Mouse (Mus musculus): ENCODE data around the gene Mta2. TPM values are rescaled to one million over a fixed set of nuclear protein-coding genes. Genes with fewer than 3 reads are reported as not detected.

The Mta2 gene
- polyA plus RNA-seq, 1 experiment from 2014 or later: 79.0 TPM

- Histone ChIP-seq H3K36me3 (replicated peaks) (peaks cover 17% of the 10 kb centered on the region), H3K4me1 (replicated peaks) (peaks cover 51% of the 10 kb centered on the region), H3K9me3 (replicated peaks) (no peaks in the 10 kb centered on the region), H3K27me3 (peaks cover 39% of the 10 kb centered on the region), H3K27ac (replicated peaks) (no peak overlapping the region), H3K4me2 (no peak overlapping the region), H3K4me3 (replicated peaks) (no peak overlapping the region), H3K9ac (no peak overlapping the region)
- 28% methylated on average over 7 of the region's 7 CpGs for WGBS (ENCODE audit: insufficient replicate concordance)
- ATAC-seq (ENCODE audit: insufficient read depth): no peak
Measured at GRCm38 (mm10) chr19:8984255-8984868, 42.7 kb downstream of the Mta2 start.

DNA sequence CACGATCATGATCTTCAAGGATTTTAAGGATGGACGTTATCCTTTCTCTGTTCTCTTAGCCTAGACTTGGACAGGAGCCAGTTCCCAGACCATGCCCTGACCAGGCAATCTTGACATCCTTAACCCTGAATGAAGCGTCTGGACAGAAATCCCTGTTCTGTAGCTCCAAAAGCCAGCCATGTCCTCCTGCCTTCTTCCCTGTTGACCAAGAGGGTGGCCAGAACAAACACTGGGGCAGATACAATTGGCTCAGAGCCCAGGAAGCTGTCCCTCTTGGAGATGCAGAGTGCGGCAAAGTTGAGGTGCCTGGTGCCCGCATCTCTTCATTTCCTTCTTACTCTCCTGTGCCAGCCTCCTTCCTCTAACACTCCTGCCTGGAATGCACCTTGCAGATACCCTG is 44.2 kb downstream of the Mta2 start:
- Histone ChIP-seq H3K9me3 (replicated peaks) (no peaks in the 10 kb centered on the region), H3K27ac (replicated peaks) (no peak overlapping the region), H3K4me2 (no peak overlapping the region), H3K27me3 (peaks cover 54% of the 10 kb centered on the region), H3K9ac (no peak overlapping the region), H3K36me3 (replicated peaks) (peaks cover 3% of the 10 kb centered on the region; the same call in 1 of the 2 replicates), H3K4me3 (replicated peaks) (no peak overlapping the region), H3K4me1 (replicated peaks) (peaks cover 62% of the 10 kb centered on the region)
- 59% methylated on average over 5 of the region's 5 CpGs for WGBS (ENCODE audit: insufficient replicate concordance)
- no peak for ATAC-seq (ENCODE audit: insufficient read depth)

- Histone ChIP-seq H3K36me3 (replicated peaks) (no peaks in the 10 kb centered on the region), H3K4me2 (no peak overlapping the region), H3K9me3 (replicated peaks) (no peaks in the 10 kb centered on the region), H3K27me3 (peaks cover 68% of the 10 kb centered on the region), H3K4me1 (replicated peaks) (peaks cover 57% of the 10 kb centered on the region), H3K4me3 (replicated peaks) (no peak overlapping the region), H3K27ac (replicated peaks) (no peak overlapping the region), H3K9ac (no peak overlapping the region)
- no peak for ATAC-seq (ENCODE audit: insufficient read depth)
- 46% methylated on average over 2 of the region's 2 CpGs for WGBS (ENCODE audit: insufficient replicate concordance)
Measured at GRCm38 (mm10) chr19:8987816-8988215, 46.1 kb downstream of the Mta2 start.

DNA sequence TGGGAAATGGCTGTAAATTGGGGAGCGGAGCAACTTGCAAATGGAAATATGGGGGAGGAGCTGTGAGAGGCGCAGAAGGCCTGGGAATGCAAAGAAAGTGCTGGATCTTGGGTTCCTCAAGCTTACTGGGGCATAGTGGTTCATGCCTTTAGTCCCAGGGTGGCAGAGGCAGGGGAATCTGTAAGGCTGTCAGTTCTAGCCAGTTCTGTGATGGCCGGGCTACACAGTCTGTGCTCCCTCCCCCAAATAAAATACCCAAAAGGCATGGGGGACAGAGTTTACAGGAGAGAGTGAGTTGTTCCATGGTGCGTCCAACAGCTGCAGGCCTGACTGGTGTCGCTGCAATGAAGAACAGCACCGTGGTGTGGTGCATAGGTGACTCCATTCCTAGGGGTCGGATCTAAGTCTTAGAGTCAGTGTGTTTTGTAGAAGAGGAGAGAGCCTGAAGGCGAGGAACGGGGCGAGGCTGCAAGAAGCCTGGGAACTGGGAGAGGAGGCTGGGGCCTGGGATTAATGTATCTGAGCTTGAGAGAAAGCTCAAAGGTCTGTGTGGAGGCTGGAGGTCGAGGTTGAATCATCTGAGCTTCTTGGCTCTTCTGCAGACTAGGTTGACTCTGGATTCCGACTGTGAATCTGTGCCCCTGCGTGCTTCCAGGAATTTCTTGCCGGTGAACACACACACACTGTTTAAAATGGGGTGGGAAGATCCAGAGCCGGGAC is 46.8 kb downstream of the Mta2 start:
- no peak for ATAC-seq (ENCODE audit: insufficient read depth)
- peaks cover 68% of the 10 kb centered on the region for H3K27me3 ChIP-seq

DNA sequence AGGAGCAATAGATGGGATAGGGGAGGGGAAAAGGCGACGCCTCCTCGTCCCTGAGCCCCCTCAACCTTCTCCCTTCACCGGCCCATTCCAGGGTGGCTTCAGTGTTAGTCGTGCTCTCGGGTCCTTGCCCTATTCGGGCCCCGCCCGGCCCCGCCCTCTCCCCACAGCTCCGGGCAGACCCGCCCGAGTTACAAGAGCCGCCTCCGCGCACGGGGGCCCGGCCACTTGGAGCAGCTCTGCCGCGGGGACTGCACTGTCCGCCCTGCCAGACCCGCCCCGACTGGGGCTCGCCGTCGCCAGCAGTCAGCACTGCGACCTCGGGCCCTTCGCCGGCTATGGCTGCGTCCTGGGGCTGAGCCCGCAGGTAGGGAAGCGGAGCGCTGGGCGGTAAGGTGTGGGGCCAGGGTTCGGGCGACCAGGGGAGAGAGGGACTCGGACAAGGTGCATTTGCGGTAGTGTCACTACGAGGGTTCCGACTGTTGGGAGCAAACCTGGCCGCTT is 47.4 kb downstream of the Mta2 start, which contains the start of gene Ahnak:
Gene Ahnak, plus strand, starts transcription at position 219 of the 501 bp plus-strand sequence.
- WGBS (ENCODE audit: insufficient replicate concordance): under 1% methylated on average over 42 of the region's 42 CpGs
- Histone ChIP-seq H3K9ac (peak within 1 kb of the TSS; percentile 51), H3K36me3 (replicated peaks) (no peaks in the 10 kb centered on the region), H3K4me2 (peak within 1 kb of the TSS; percentile 80), H3K4me3 (replicated peaks) (peak within 1 kb of the TSS; percentile 59), H3K9me3 (replicated peaks) (no peaks in the 10 kb centered on the region), H3K27me3 (peaks cover 68% of the 10 kb centered on the region), H3K4me1 (replicated peaks) (peaks cover 54% of the 10 kb centered on the region), H3K27ac (replicated peaks) (0 out of 2 replicates have a peak within 1 kb of the TSS, but pooled peaks have one; percentile 38)
- peak; percentile 63 for ATAC-seq (ENCODE audit: insufficient read depth)

More for the DNA sequence above, 46.8 kb downstream of the Mta2 start:
- Histone ChIP-seq H3K36me3 (replicated peaks) (no peaks in the 10 kb centered on the region), H3K4me1 (replicated peaks) (peaks cover 57% of the 10 kb centered on the region), H3K9ac (no peak overlapping the region), H3K9me3 (replicated peaks) (no peaks in the 10 kb centered on the region), H3K4me3 (replicated peaks) (peak overlapping the region; percentile 59), H3K4me2 (peak overlapping the region; percentile 80), H3K27ac (replicated peaks) (0 out of 2 replicates have a peak overlapping the region, but pooled peaks have one; percentile 9)
- WGBS (ENCODE audit: insufficient replicate concordance): 36% methylated on average over 15 of the region's 15 CpGs

DNA sequence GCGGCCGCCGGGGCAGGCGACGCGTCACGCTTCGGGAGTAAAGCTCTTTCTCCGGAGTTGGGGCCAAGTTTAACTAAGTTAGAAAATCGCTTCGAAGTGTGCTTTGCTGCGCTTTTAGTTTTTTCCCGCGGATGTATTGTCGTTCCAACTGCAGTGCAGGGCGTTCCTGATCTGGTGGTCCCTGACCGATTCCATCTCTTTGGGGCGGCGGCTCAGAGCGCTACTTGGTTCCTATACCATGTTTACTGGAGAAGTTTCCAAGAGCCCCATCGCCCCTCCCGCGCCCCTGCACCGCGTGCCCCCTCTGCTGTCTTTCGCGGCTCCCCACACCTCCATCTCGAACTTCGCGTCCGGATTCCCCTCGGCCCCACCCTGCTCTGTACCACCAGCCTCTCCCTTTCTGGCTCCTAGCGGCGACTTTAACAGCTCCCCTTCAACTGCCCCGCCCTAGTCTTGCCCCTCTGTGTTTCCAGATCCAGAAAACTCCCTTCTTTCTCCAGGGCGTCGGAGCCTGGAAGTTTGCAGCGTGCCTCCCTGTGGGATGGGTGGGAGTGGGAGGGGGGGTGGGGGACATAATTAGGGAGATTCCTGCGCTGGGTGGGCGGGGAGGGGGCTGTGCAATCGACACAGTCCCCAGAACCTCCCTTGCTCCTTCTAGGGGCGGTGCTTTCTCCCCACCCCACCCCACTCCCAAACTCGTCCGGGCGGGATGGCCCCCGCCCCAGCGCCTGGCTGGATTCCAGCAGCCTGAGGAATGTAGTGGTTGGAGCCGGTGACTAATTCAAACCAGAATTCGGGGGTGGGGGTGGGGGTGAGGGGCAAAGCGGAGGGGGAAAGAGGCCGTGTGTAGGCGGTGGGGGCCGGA is 48.1 kb downstream of the Mta2 start:
- no peak for ATAC-seq (ENCODE audit: insufficient read depth)
- under 1% methylated on average over 53 of the region's 53 CpGs for WGBS (ENCODE audit: insufficient replicate concordance)
- Histone ChIP-seq H3K4me2 (peak overlapping the region; percentile 80), H3K27ac (replicated peaks) (0 out of 2 replicates have a peak overlapping the region, but pooled peaks have one; percentile 38), H3K4me1 (replicated peaks) (peaks cover 51% of the 10 kb centered on the region), H3K27me3 (peaks cover 65% of the 10 kb centered on the region), H3K4me3 (replicated peaks) (peak overlapping the region; percentile 59), H3K36me3 (replicated peaks) (no peaks in the 10 kb centered on the region), H3K9ac (peak overlapping the region; percentile 51), H3K9me3 (replicated peaks) (no peaks in the 10 kb centered on the region)

DNA sequence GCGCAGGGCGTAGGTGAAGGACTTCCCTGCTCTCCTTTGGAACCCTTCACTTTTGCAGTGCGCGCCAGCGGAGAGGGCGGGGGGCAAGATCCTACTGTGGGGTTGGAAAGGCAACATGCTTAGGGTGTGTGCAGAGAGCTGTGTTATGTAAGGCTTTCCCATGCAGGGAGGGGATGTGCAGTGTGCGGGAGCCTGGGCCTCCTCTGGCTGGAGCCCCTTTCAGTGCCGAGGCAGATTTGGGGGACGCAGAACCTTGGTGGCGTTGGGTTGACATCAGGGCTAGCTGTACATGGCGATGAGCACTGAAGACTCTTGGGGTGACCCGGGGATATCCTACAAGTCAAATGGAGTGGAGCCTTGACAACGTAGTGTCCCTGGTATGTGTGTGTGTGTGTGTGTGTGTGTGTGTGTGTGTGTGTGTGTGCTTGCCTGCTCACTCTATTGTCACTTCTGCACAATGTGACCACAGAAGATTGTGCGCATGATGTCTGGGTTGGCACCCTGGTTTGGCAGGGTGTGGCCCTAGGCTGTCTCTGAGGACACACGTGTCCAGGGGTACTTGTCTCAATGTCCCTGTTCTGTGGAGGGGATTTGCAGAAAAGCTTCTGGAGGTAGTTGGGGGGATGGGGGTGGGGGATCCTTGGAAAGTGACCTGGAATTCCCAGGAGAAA is 48.9 kb downstream of the Mta2 start:
- peak overlapping the region; percentile 59 for H3K4me3 ChIP-seq (replicated peaks)
- H3K4me2 ChIP-seq: peak overlapping the region; percentile 80
- peaks cover 65% of the 10 kb centered on the region for H3K27me3 ChIP-seq
- H3K4me1 ChIP-seq (replicated peaks): peaks cover 51% of the 10 kb centered on the region
- H3K9me3 ChIP-seq (replicated peaks): no peaks in the 10 kb centered on the region
- ATAC-seq (ENCODE audit: insufficient read depth): no peak
- H3K36me3 ChIP-seq (replicated peaks): no peaks in the 10 kb centered on the region
- WGBS (ENCODE audit: insufficient replicate concordance): 25% methylated on average over 15 of the region's 15 CpGs
- no peak overlapping the region; the same call in 1 of the 2 replicates for H3K9ac ChIP-seq
- no peak overlapping the region for H3K27ac ChIP-seq (replicated peaks)

GRCm38 (mm10) chr19:8991245-8991870 is 49.7 kb downstream of the Mta2 start:
- no peak overlapping the region for H3K27ac ChIP-seq (replicated peaks)
- peak overlapping the region; percentile 4; the same call in 1 of the 2 replicates for H3K4me2 ChIP-seq
- H3K27me3 ChIP-seq: peaks cover 60% of the 10 kb centered on the region
- no peaks in the 10 kb centered on the region for H3K36me3 ChIP-seq (replicated peaks)
- H3K9me3 ChIP-seq (replicated peaks): no peaks in the 10 kb centered on the region
- H3K9ac ChIP-seq: no peak overlapping the region
- peaks cover 45% of the 10 kb centered on the region for H3K4me1 ChIP-seq (replicated peaks)
- WGBS (ENCODE audit: insufficient replicate concordance): 50% methylated on average over 4 of the region's 4 CpGs
- ATAC-seq (ENCODE audit: insufficient read depth): no peak
- peak overlapping the region; percentile 2; the same call in 1 of the 2 replicates for H3K4me3 ChIP-seq (replicated peaks)

GRCm38 (mm10) chr19:8991871-8992735 is 50.4 kb downstream of the Mta2 start:
- WGBS (ENCODE audit: insufficient replicate concordance): 63% methylated on average over 13 of the region's 13 CpGs
- H3K9me3 ChIP-seq (replicated peaks): no peaks in the 10 kb centered on the region
- H3K9ac ChIP-seq: no peak overlapping the region
- H3K4me3 ChIP-seq (replicated peaks): no peak overlapping the region
- H3K27ac ChIP-seq (replicated peaks): no peak overlapping the region
- H3K4me2 ChIP-seq: 0 out of 2 replicates have a peak overlapping the region, but pooled peaks have one; percentile 4
- H3K27me3 ChIP-seq: peaks cover 52% of the 10 kb centered on the region
- ATAC-seq (ENCODE audit: insufficient read depth): no peak
- no peaks in the 10 kb centered on the region for H3K36me3 ChIP-seq (replicated peaks)
- H3K4me1 ChIP-seq (replicated peaks): peaks cover 46% of the 10 kb centered on the region
